Mouse (Mus musculus) cerebellum, postnatal 10 days (tissue): ENCODE data around the gene Frmd5.
A peak's percentile ranks its signal among the peaks of the same experiment; 100 is the strongest.

Experiments used
- DNase-seq, 2 experiments: peaks; one replicate each; pipeline ENCODE4 v3.0.0; 2021; ENCODE audit warnings: mixed read lengths in 2 of 2

Frmd5 gene

GRCm38 (mm10) chr2:121760646-121761045 lies 46.2 kb downstream of the Frmd5 start:
- DNase-seq, result no peak

- no peak for DNase-seq
Measured at GRCm38 (mm10) chr2:121758258-121758657, 48.6 kb downstream of the Frmd5 start.

- DNase-seq, result no peak
Measured at GRCm38 (mm10) chr2:121756336-121756735, 50.6 kb downstream of the Frmd5 start.

GRCm38 (mm10) chr2:121755056-121755455 lies 51.8 kb downstream of the Frmd5 start:
- DNase-seq, result no peak

- no peak for DNase-seq
Measured at GRCm38 (mm10) chr2:121750121-121750520, 56.8 kb downstream of the Frmd5 start.

- no peak for DNase-seq
Measured at GRCm38 (mm10) chr2:121741151-121741550, 65.7 kb downstream of the Frmd5 start.

GRCm38 (mm10) chr2:121739410-121739809 lies 67.5 kb downstream of the Frmd5 start:
- DNase-seq, result no peak

GRCm38 (mm10) chr2:121733426-121733825 lies 73.5 kb downstream of the Frmd5 start:
- no peak for DNase-seq

- DNase-seq, result no peak
Measured at GRCm38 (mm10) chr2:121730486-121730885, 76.4 kb downstream of the Frmd5 start.

GRCm38 (mm10) chr2:121728907-121729575 lies 77.8 kb downstream of the Frmd5 start:
- no peak for DNase-seq

GRCm38 (mm10) chr2:121724866-121725265 lies 82.0 kb downstream of the Frmd5 start:
- DNase-seq, result no peak

- DNase-seq, result no peak
Measured at GRCm38 (mm10) chr2:121723796-121724195, 83.1 kb downstream of the Frmd5 start.

GRCm38 (mm10) chr2:121719000-121719399 lies 87.9 kb downstream of the Frmd5 start:
- no peak for DNase-seq

- DNase-seq, result no peak
Measured at GRCm38 (mm10) chr2:121717133-121717532, 89.8 kb downstream of the Frmd5 start.

GRCm38 (mm10) chr2:121713567-121713966 lies 93.3 kb downstream of the Frmd5 start:
- DNase-seq, result no peak

- peak; percentile 29 to 36 for DNase-seq
Measured at GRCm38 (mm10) chr2:121711748-121712384, 95.0 kb downstream of the Frmd5 start.

GRCm38 (mm10) chr2:121709096-121709495 lies 97.8 kb downstream of the Frmd5 start:
- DNase-seq, result no peak

- DNase-seq, result no peak
Measured at GRCm38 (mm10) chr2:121707461-121707860, 99.4 kb downstream of the Frmd5 start.

GRCm38 (mm10) chr2:121705756-121706155 lies 101.1 kb downstream of the Frmd5 start:
- DNase-seq, result peak; percentile 43 to 55

- no peak for DNase-seq
Measured at GRCm38 (mm10) chr2:121699331-121699730, 107.6 kb downstream of the Frmd5 start.

- peak; percentile 29 to 34 for DNase-seq
Measured at GRCm38 (mm10) chr2:121695436-121695835, 111.5 kb downstream of the Frmd5 start.

- DNase-seq, result peak in 1 of 2 experiments; percentile 27
Measured at GRCm38 (mm10) chr2:121688107-121688506, 118.8 kb downstream of the Frmd5 start.

- DNase-seq, result no peak
Measured at GRCm38 (mm10) chr2:121683606-121684005, 123.3 kb downstream of the Frmd5 start.

- peak in 1 of 2 experiments; percentile 11 for DNase-seq
Measured at GRCm38 (mm10) chr2:121682361-121682760, 124.5 kb downstream of the Frmd5 start.

GRCm38 (mm10) chr2:121679711-121680110 lies 127.2 kb downstream of the Frmd5 start:
- peak; percentile 40 to 45 for DNase-seq
